Mouse (Mus musculus) erythroblast, embryonic 14.5 days (primary cell): ENCODE measurements around the gene Tspan15. TPM values are rescaled to one million over a fixed set of nuclear protein-coding genes. Genes with fewer than 3 reads are reported as not detected.

Experiments used
- H3K27me3 ChIP-seq: 2 replicates; pipeline ENCODE4 v1.6.1; 2012; ENCODE audit warnings: inconsistent platforms; ENCODE audit not compliant: control insufficient read depth
- H3K36me3 ChIP-seq: 2 replicates; pipeline ENCODE4 v1.6.1; 2012; ENCODE audit warnings: mild to moderate bottlenecking, inconsistent platforms; ENCODE audit not compliant: control insufficient read depth
- H3K4me1 ChIP-seq: 2 replicates; pipeline ENCODE4 v1.6.1; 2012; ENCODE audit warnings: inconsistent platforms; ENCODE audit not compliant: control insufficient read depth
- H3K4me3 ChIP-seq: replicated peaks from 2 replicates; pipeline ENCODE3; 2012; ENCODE audit warnings: moderate library complexity, mild to moderate bottlenecking, inconsistent platforms
- H3K9me3 ChIP-seq: 2 replicates; pipeline ENCODE4 v1.6.1; 2012; ENCODE audit warnings: low read length, inconsistent platforms, mixed read lengths; ENCODE audit not compliant: control insufficient read depth
- GATA1 ChIP-seq: IDR thresholded peaks from 2 replicates; pipeline ENCODE4 v1.6.1; 2012; ENCODE audit warnings: low read length, inconsistent platforms, mixed read lengths
- TAL1 ChIP-seq: IDR thresholded peaks from 3 replicates; pipeline ENCODE4 v1.6.1; 2012; ENCODE audit warnings: low read length, inconsistent platforms, mixed read lengths
- polyA plus RNA-seq: library from polyadenylated mRNA; stranded (reverse); fragments of >175 nt; gene quantifications from 2 replicates; pipeline ENCODE4 v1.2.3, GENCODE M21; 2012

The Tspan15 gene
- polyA plus RNA-seq, 1 experiment = 0.30 TPM

DNA sequence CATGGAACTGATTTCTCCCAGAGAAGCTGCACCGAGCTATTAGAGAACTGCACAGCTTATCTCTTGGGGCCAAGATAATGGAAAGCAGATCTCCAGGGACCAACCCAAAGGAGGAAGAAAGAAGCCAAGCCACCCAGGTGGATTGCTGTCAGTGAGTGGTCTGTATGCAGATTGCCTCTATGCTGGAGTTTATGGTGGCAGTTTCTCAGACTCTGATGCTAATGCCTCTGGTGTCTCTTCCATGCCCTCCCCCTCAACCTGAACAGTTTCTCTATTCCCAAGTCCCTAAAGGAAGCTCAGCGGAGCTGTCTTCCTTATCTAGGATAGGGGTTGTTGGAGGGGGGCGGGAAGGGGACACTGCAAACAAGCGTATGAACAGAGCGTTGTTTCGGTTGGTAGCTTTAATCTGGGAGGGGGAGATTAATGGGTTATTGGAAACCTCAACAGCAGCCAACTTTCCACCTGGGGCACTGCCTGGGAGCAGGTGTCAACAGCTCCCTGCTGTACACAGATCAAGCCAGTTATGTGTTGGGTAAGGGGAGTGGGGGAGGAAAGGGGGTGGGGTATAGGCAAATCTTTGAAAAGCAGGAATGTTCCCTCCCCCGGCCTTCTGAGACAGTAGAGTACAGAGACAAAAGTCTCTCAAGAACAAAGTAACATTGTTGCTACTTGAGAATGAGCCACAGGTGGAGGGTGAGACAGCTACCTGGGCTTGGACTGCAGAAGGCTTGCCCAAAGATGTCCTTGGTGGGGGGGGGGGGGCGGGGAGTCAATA is 95.2 kb downstream of the Tspan15 start:
- H3K36me3 ChIP-seq = no peaks in the 10 kb centered on the region
- H3K4me3 ChIP-seq = no peak overlapping the region
- H3K4me1 ChIP-seq = no peaks in the 10 kb centered on the region
- peaks cover 47% of the 10 kb centered on the region for H3K27me3 ChIP-seq
- TF ChIP-seq GATA1 (no peak), TAL1 (no peak)
- H3K9me3 ChIP-seq = no peaks in the 10 kb centered on the region

Other genes with a start within 250 kb of the Tspan15 start
- gene Neurog3, start 98.2 kb downstream of the Tspan15 start, polyA plus RNA-seq = not detected in 2 replicates
- gene Fam241b, start 87.3 kb downstream of the Tspan15 start, polyA plus RNA-seq = 0.02 TPM in 1 of 2 replicates, not detected in the other
- not detected in 2 replicates for gene Tacr2, start 21.2 kb upstream of the Tspan15 start, polyA plus RNA-seq
- 47.9 and 53.6 TPM in 2 replicates for gene Hk1, start 148.7 kb upstream of the Tspan15 start, polyA plus RNA-seq
- gene Hkdc1, start 191.2 kb upstream of the Tspan15 start, polyA plus RNA-seq = 0.01 TPM in 2 replicates
- gene 4930507D05Rik, start 218.2 kb upstream of the Tspan15 start, polyA plus RNA-seq = not detected in 2 replicates
- gene Supv3l1, start 218.5 kb upstream of the Tspan15 start, polyA plus RNA-seq = 1.4 and 2.5 TPM in 2 replicates